Mouse (Mus musculus) frontal cortex, adult 2 months (tissue): ENCODE results near the gene Fbxo41. TPM values are rescaled to one million over a fixed set of nuclear protein-coding genes. Genes with fewer than 3 reads are reported as not detected.

ENCODE experiments used
- DNase-seq, 2 experiments: peaks; one replicate each; pipeline ENCODE4 v3.0.0; 2022; ENCODE audit warnings: low spot score in 1 of 2; ENCODE audit errors: extremely low spot score in 1 of 2
- polyA plus RNA-seq: library from polyadenylated mRNA; depleted of rRNA; stranded (reverse); fragments of >200 nt; gene quantifications from 2 replicates; pipeline ENCODE4 v1.2.3, GENCODE M21; 2012

The Fbxo41 gene
- polyA plus RNA-seq, 1 experiment = 52.0 TPM

GRCm38 (mm10) chr6:85496976-85497375 lies 5.8 kb downstream of the Fbxo41 start:
- DNase-seq = no peak

- no peak for DNase-seq
Measured at GRCm38 (mm10) chr6:85491606-85492005, 11.2 kb downstream of the Fbxo41 start.

- no peak for DNase-seq
Measured at GRCm38 (mm10) chr6:85490252-85490651, 12.5 kb downstream of the Fbxo41 start.

- DNase-seq = no peak
Measured at GRCm38 (mm10) chr6:85489717-85490116, 13.1 kb downstream of the Fbxo41 start.

GRCm38 (mm10) chr6:85488510-85488909 lies 14.3 kb downstream of the Fbxo41 start:
- no peak for DNase-seq

- DNase-seq = no peak
Measured at GRCm38 (mm10) chr6:85485738-85486137, 17.1 kb downstream of the Fbxo41 start.

- DNase-seq = no peak
Measured at GRCm38 (mm10) chr6:85483843-85484721, 18.7 kb downstream of the Fbxo41 start.

- DNase-seq = no peak
Measured at GRCm38 (mm10) chr6:85480685-85481084, 22.1 kb downstream of the Fbxo41 start.

GRCm38 (mm10) chr6:85479979-85480378 lies 22.8 kb downstream of the Fbxo41 start:
- DNase-seq = no peak

- DNase-seq = no peak
Measured at GRCm38 (mm10) chr6:85478416-85478815, 24.4 kb downstream of the Fbxo41 start.

GRCm38 (mm10) chr6:85477366-85477917 lies 25.4 kb downstream of the Fbxo41 start:
- no peak for DNase-seq

- no peak for DNase-seq
Measured at GRCm38 (mm10) chr6:85475581-85475980, 27.2 kb downstream of the Fbxo41 start.

GRCm38 (mm10) chr6:85472542-85472941 lies 30.3 kb downstream of the Fbxo41 start:
- no peak for DNase-seq

- DNase-seq = no peak
Measured at GRCm38 (mm10) chr6:85471962-85472361, 30.8 kb downstream of the Fbxo41 start.

- no peak for DNase-seq
Measured at GRCm38 (mm10) chr6:85469660-85470430, 32.9 kb downstream of the Fbxo41 start.

GRCm38 (mm10) chr6:85465381-85465780 lies 37.4 kb downstream of the Fbxo41 start:
- DNase-seq = peak in 1 of 2 experiments; percentile 61

- no peak for DNase-seq
Measured at GRCm38 (mm10) chr6:85459621-85460020, 43.2 kb downstream of the Fbxo41 start.

GRCm38 (mm10) chr6:85452816-85453215 lies 50.0 kb downstream of the Fbxo41 start:
- no peak for DNase-seq

- DNase-seq = no peak
Measured at GRCm38 (mm10) chr6:85452411-85452665, 50.5 kb downstream of the Fbxo41 start.

GRCm38 (mm10) chr6:85451664-85452410 lies 51.0 kb downstream of the Fbxo41 start, which contains the start of gene Pradc1:
Pradc1 (minus strand) TSS chr6:85451970.
- peak; percentile 99 for DNase-seq
